Mouse (Mus musculus) CH12.LX (cell line): ENCODE data around the gene Kcnh7.

ENCODE experiments used
- CHD2 ChIP-seq: IDR thresholded peaks from 2 replicates; pipeline ENCODE4 v1.6.1; 2011; ENCODE audit warnings: low read length, improper control_type of control experiment
- EP300 ChIP-seq: IDR thresholded peaks from 2 replicates; pipeline ENCODE4 v1.6.1; 2011; ENCODE audit warnings: low read length, improper control_type of control experiment
- HCFC1 ChIP-seq: IDR thresholded peaks from 2 replicates; pipeline ENCODE4 v1.6.1; 2012; ENCODE audit warnings: low read depth, mild to moderate bottlenecking, inconsistent platforms, low read length, improper control_type of control experiment
- MAZ ChIP-seq: IDR thresholded peaks from 2 replicates; pipeline ENCODE4 v1.6.1; 2012; ENCODE audit warnings: low read depth, mild to moderate bottlenecking, inconsistent platforms, low read length, improper control_type of control experiment, moderate library complexity
- POLR2A ChIP-seq: IDR thresholded peaks from 2 replicates; pipeline ENCODE4 v1.6.1; 2011; ENCODE audit warnings: low read depth, mild to moderate bottlenecking, improper control_type of control experiment, low read length
- ZC3H11A ChIP-seq: IDR thresholded peaks from 2 replicates; pipeline ENCODE4 v1.6.1; 2012; ENCODE audit warnings: low read depth, mild to moderate bottlenecking, inconsistent platforms, low read length, improper control_type of control experiment

DNA sequence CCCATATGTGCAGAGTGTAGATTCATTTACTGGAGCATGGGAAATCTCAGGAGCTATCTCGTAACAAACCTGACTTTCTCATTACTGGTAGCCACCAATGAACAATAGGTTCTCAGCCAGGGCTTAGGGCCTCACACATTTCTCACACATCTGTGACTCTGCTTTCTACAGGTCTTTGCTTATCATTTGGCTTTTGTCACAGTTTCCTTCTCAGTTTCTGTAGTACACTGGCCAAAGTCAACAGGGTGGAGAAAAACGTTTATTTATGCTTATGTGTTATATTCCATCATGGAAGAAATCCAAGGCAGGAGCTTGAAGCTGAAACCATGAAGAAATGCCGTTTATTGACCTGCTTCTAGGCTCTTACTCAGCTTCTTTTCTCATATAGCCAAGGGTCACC, 63.8 kb downstream of the Kcnh7 start:
- TF ChIP-seq POLR2A = no peak
- TF ChIP-seq EP300 = no peak
- no peak for TF ChIP-seq ZC3H11A
- no peak for TF ChIP-seq HCFC1
- TF ChIP-seq CHD2 = no peak
- TF ChIP-seq MAZ = no peak
